Mouse (Mus musculus) ZHBTc4 (cell line): ENCODE measurements around the gene 1500009C09Rik.

Experiments used
- DNase-seq: peaks from one replicate; pipeline ENCODE4 v3.0.0-alpha.2; 2011; ENCODE audit warnings: low read depth, low spot score

1500009C09Rik gene

DNA sequence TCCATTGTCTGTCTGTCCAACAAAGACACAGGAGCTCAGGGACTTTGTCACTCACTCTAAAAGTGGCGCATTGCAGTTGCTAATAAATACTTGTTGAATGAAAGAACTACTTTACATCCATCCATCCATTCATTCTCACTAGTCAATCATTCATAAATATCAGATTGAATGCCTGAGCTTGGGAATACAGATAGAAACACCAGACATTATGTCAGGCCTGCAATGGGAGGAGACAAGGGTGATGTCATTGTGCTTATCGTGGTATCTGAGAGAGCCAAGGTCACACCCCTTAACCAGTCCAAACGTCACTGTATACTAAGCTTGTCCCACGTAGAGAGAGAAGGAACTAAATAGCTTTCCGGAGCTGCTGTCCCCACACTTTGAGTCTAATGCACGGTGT lies at the start of gene 1500009C09Rik:
TSS of gene 1500009C09Rik (plus strand) at position 301 of the 400 bp plus-strand sequence.
- no peak for DNase-seq

- DNase-seq: no peak
Measured at GRCm38 (mm10) chr15:82203090-82203489, 49.1 kb upstream of the 1500009C09Rik start.

DNA sequence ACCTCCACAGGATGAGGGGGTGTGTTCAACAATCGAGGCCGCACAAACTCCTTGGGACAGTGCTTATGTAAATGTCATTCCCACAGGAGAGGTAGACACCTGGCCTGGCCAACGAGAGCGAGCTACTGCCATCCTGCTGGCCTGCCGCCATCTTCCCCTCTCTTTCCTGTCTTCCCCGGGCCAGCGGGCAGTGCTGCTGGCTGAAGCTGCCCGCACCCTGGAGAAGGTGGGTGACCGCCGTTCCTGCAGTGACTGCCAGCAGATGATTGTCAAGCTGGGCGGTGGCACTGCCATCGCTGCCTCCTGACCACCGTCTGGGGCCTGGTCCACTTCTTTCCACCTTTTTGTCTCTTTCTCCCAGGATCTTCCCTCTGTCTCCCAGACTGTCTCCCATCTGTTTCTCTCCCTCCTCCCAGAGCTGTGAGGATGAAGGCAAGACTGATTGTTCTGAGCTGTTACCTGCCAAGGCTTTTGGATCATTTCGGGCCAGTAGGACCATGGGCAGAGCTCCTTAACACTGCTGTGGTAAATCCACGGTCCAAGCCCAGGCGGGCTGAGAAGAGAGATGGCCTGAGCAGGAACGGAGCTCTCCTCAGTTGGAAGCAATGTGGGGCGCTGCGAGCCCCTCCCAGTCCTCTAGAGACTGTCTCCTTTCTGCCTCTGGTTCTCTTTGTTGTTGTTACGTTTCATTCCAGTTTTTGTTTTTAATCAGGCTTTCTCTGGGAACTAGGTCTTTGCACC lies 48.4 kb upstream of the 1500009C09Rik start:
- no peak for DNase-seq

DNA sequence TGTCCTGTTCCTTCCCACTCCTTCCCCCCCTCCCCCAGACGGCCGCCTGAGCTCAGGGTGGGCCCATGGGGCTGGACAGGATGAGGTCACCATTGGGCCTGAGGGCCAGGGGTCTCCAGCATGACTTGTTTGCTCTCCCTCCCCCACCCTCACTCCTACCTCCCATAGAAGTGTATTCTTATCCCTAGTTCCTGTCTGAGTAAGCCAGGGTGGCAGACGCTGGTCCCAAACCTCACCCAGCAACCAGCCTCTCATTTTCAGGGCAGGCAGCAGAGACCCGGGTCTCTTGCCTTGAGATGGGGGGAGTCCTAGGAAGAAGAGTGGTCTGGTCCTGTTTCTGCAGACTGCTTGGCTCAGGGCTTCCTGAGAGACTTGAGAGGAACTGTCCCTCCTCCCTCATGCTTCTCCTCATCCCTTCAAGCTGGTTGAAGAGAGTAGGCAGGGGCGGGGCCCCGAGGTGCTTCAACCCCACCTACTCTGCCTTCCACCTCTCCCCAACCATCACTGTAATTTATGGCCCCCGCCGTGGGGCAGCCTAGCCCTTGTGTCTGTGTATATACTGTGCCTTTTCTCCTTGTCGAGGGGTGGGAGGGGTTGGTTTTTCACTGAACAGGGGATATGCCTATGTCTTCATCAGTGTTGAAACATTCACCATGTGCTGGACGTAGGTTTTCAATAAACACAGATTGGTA lies 47.4 kb upstream of the 1500009C09Rik start:
- DNase-seq: no peak

GRCm38 (mm10) chr15:82206365-82207104 lies 45.7 kb upstream of the 1500009C09Rik start:
- no peak for DNase-seq

GRCm38 (mm10) chr15:82207105-82207459 lies 45.1 kb upstream of the 1500009C09Rik start:
- peak; percentile 39 for DNase-seq

DNA sequence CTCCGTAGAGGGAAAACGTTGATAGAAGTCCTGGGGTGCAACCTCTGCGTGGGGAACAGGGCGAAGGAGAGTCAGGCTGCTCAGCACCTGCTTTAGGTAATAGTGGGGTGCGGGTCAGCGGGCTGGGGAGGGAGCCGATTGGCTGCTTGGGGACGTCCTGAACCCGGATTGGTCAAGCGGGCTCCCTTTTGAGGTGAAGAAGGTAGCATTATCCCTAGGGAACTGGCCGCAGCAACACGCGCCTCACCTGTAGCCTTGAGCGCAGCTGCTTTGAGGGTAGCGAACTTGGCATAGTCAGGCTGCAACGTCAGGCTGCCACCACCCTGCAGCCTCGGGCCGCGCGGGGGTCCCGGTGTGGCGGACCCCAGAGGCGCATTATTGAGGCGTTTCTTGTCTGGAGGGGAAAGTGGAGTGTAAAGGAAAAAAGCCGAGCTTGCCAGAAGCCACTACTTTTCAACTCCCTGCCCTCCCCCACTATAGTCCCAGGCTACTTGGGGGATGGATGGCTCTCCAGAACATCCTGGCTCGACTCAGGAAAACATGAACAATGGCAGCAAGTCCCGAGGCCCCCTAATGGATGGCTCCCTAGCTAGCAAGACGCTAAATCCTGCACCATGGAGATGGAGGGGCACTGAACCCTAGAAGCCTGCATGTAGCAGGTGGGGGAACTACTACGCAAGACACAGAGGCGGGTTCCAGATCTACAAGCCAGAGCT lies 44.5 kb upstream of the 1500009C09Rik start:
- DNase-seq: no peak

DNA sequence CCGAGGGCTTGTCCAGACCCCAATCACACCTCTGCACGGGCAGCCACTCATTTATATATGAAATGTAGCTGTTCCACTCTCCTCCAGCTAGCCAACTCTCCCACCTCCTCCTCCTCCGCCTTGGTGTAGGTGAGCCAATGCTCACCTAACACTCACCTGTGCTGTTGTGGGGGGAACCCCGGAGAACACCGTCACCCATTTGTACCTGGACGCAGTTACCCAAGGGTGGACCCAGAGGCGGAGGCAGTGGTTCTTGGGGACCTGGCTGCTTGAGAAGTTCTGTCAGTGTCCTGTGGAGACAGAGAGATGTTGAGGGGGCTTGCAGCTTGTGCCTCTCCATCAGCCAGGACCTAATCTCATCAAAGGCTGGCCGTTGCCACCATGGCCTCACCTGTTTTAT lies 43.9 kb upstream of the 1500009C09Rik start:
- no peak for DNase-seq

DNA sequence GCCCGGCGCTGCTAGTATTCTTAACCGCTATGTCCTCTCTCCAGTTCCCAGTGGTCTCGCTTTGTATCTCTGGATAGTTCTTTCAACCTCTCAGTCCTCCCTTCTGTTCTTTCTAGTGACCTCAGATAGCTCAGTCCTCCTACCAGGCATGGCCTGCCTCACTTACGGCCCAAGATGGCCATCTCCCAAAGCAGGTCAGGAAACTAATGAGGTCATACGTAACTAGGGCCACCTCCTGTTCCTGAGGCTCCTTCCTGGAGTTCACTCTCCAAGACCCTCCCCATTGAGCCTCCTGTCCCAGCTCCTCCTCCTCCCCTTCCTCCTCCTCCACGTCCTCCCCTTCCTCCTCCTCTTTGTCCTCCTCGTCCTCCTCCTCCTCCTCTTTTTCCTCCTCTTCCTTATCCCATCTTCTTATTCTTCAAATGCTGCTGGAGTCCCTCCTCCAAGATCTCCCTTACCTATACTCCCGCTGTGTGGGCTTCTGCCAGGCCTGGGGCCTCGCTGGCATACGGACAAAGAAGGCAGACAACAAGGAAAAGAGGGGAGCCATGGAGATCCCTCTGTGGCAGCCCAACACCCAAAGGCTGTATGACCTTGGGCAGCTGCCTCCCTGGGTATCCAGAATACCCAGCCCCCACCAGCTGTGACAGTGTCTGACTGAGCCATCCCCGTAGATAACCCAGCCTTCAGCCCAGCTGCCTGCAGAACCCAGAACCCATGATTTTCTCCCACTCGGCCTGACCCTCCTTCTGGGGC lies 42.7 kb upstream of the 1500009C09Rik start:
- no peak for DNase-seq

- DNase-seq: no peak
Measured at GRCm38 (mm10) chr15:82210801-82211200, 41.4 kb upstream of the 1500009C09Rik start.

DNA sequence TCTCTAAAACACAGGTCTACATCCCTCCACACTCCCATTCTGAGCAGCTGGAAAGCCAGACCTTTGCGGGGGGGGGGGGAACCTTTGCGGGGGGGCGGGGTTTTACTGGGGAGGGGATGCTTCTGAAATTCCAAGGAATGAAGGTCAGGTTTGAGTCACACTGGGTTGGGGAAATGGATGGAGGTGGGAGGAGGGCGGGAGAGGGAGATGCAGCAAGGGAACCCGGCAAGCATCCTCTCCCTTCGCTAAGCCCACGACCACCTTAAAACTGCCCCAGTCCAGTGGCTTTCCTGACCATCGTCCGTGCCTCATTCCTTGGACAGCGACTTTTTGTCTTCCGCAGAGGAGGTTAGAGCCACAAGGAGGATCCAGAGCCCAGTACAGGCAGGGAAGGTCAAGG lies 40.9 kb upstream of the 1500009C09Rik start:
- no peak for DNase-seq

DNA sequence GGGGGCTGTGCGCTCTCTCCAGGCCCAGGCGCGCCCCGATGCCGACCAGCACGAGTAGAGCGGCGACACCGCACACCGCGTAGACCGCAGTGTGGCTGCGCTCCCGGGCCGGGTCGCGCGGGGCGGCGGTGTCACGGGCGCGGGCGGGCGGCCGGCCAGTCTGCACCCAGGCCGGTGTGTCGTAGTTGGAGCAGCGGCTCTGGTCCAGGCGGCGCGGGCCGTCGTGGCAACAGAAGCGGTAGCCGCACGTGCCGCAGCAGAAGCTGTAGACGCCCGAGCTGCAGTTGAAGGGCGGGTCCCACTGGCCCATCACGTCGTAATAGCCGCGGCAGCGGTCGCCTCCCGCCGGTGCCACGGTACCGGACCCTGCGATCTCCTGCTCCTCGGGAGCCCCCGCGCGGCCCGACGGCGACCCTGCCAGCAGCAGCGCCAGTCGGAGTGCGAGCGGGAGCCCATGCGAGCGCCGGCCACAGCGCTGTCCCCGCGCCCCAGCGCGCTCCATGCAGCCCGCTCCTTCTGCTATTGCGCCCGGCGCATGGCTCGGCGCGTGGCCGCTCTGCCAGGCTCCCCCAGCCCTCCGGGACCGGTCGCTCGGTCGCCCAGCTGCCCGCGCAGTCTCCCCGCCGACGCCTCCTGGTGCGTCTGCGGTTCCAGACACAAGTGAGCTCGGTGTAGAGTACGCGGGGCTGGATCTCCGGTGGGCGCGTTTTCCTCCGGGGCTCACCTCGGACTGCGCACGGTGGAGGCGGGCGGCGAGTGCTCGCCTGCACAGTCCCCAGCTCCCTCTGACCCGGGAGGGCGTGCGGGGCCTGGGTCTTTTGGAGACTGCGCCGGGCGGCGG lies 40.1 kb upstream of the 1500009C09Rik start:
- peak; percentile 65 for DNase-seq

DNA sequence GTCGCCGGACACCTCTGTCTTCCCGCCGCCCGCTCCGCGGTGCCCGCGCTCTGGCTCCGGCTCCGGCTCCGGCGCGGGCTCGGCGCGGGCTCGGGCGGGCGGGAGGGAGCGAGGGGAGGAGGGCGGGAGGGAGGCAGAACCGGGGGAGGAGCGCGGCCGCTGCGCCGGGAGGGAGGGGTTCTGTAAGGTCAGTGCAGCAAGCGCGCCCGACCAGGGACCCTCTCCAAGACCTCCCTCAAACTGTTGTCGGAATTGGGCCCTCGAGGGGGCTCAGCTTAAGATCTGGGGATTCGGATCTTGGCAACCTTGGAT lies 39.5 kb upstream of the 1500009C09Rik start, which contains the start of gene Shisa8:
TSS of gene Shisa8 (minus strand) at position 64 of the 312 bp plus-strand sequence.
- DNase-seq: peak; percentile 64

DNA sequence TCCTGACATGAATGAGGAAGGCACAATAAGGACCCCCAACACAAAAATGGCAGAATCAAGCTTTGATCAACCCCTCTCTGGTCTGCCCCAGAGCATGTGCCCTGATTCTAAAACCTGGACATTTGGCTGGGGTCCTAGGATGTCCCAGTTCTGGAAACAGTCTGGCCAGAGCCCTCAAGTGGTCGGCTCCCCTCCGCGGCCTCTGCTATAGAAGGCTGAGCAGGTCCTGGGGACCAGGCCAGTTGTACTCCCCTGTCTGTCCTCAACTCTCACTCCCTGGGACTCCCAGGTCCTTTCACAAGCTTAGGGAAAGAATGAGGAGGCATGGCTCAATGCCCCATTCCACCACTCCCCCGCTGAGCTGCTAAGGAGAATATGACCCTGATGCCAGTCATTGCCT lies 39.0 kb upstream of the 1500009C09Rik start:
- DNase-seq: no peak

DNA sequence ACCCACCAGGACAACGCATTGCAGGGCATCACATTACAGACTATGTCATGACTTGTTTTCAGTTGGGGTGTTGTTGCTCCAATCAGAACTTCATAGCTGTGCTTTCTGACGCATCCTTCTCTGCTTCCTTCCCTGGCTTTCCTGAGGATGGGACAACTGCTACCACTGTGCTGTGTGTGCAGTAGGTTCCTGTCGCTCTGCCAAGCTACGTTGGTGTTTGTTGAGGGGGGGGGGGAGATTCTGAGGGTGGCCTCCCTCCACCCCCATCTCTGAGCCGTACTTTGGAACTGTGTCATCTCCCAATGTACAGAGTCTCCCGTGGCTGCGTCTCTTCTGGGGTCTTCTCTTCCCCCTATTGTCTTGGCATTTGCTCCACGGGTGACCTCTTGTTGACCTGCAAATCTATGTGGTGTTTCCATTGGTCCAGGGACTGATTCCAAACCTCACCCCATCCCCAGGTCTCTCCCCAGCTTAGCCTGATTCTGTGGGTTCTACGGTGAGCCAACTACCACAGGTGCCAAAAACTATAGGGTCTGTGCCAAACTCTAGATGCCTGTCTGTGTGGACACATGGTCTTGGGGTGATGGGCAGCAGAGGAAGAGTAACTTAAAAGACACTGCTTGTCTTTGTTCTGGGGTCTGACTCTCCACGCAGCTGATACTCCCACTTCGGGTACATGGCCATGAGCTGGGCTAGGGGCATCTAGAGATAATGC lies 36.7 kb upstream of the 1500009C09Rik start:
- DNase-seq: no peak

GRCm38 (mm10) chr15:82216142-82216827 lies 35.9 kb upstream of the 1500009C09Rik start:
- no peak for DNase-seq

DNA sequence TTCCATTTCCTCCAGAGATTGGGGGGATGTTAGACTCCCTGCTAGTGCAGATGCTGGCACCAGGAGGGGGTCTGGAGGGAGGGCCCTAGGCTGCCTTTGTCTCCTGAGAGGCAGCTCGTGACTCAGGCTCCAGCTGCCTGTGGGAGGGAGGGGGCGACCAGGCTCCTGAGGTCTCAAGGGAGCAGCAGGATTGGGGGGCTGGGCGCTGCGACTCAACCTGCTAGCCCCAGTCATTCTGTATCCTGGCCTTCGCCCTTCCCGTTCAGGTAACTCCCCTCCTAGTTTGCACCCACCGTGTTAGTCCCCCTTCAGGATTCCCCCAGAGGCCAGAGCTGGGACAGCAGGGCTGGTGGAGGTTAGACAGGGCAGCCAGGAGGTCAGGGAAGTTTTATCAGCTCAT lies 35.2 kb upstream of the 1500009C09Rik start:
- DNase-seq: peak; percentile 64

DNA sequence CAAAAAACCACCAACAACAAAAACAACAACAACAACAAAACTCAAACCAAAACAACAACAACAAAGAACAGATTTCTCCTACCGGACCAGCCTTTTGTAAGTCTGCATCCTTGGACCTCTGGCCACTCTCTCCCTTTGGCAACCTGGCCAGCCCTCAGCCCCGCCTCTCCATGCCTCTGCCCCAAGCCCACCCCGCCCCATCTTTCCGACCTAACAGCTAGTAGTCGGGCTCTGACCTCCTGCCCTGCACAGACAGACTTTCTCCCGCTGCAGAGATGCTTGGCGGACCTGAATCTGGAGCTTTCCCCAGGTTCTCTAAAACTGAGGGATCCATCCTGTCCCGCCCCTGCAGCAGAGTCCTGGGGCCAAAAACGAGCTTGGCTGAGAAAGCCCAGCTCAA lies 34.2 kb upstream of the 1500009C09Rik start:
- DNase-seq: no peak
